Mouse (Mus musculus) inflammation-experienced regulatory T-cells (primary cell): Measurements from ENCODE around the gene Gyg. TPM values are rescaled to one million over a fixed set of nuclear protein-coding genes. Genes with fewer than 3 reads are reported as not detected.

ENCODE experiments used
- polyA plus RNA-seq, 2 experiments: library from polyadenylated mRNA; unstranded; fragments of 100-300 nt; shearing (Covaris generic); gene quantifications; one replicate each; pipeline ENCODE4 v1.2.1; 2017

Gyg gene
- polyA plus RNA-seq = 10 to 100 TPM; 40.4 to 54.4 TPM

GRCm38 (mm10) chr3:20154531-20155367 lies at the start of gene Gyg:
Gyg (minus strand) TSS chr3:20155317.

Other genes starting within 250 kb of the Gyg start
- 1 to 10 TPM; 1.5 to 2.8 TPM for gene Cp, start 198.3 kb downstream of the Gyg start, polyA plus RNA-seq
- 10 to 100 TPM; 42.4 to 46.1 TPM for gene Hps3, start 120.0 kb downstream of the Gyg start, polyA plus RNA-seq
- gene Hltf, start 97.5 kb downstream of the Gyg start, polyA plus RNA-seq = 10 to 100 TPM; 54.3 to 55.1 TPM
- gene Cpa3, start 86.9 kb upstream of the Gyg start, polyA plus RNA-seq = under 1 TPM; 0.25 to 0.32 TPM
- gene Cpb1, start 120.4 kb upstream of the Gyg start, polyA plus RNA-seq = under 1 TPM in 1 of 2 experiments, not detected in 1; 0.88 TPM
- gene Agtr1b, start 211.9 kb upstream of the Gyg start, polyA plus RNA-seq = not detected